Mouse (Mus musculus) testis, postnatal 10 days (tissue): Measurements from ENCODE around the gene Tsnax.

Experiments
- DNase-seq: peaks from one replicate; pipeline ENCODE4 v3.0.0; 2021; ENCODE audit warnings: low spot score

Gene Tsnax

GRCm38 (mm10) chr8:125012695-125013627 lies at the start of gene Tsnax:
Gene Tsnax (plus strand): TSS chr8:125012997.
- DNase-seq, result peak; percentile 92

- no peak for DNase-seq
These were observed 49.6 kb upstream of the Tsnax start for GRCm38 (mm10) chr8:124963246-124963645.

- no peak for DNase-seq
These were observed 47.8 kb upstream of the Tsnax start for GRCm38 (mm10) chr8:124964966-124965365.

GRCm38 (mm10) chr8:124970312-124970933 lies 42.4 kb upstream of the Tsnax start:
- no peak for DNase-seq

- DNase-seq, result no peak
These were observed 39.6 kb upstream of the Tsnax start for GRCm38 (mm10) chr8:124973221-124973620.

GRCm38 (mm10) chr8:124974254-124974653 lies 38.5 kb upstream of the Tsnax start:
- no peak for DNase-seq

- DNase-seq, result no peak
These were observed 36.6 kb upstream of the Tsnax start for GRCm38 (mm10) chr8:124976211-124976610.

- no peak for DNase-seq
These were observed 34.8 kb upstream of the Tsnax start for GRCm38 (mm10) chr8:124978026-124978425.

GRCm38 (mm10) chr8:124980036-124980435 lies 32.8 kb upstream of the Tsnax start:
- DNase-seq, result no peak

- DNase-seq, result no peak
These were observed 32.0 kb upstream of the Tsnax start for GRCm38 (mm10) chr8:124980828-124981227.

GRCm38 (mm10) chr8:124990923-124991667 lies 21.7 kb upstream of the Tsnax start:
- no peak for DNase-seq

GRCm38 (mm10) chr8:124991668-124991926 lies 21.2 kb upstream of the Tsnax start:
- no peak for DNase-seq

- no peak for DNase-seq
These were observed 17.0 kb upstream of the Tsnax start for GRCm38 (mm10) chr8:124995776-124996175.

- no peak for DNase-seq
These were observed 11.3 kb downstream of the Tsnax start for GRCm38 (mm10) chr8:125024085-125024484.

GRCm38 (mm10) chr8:125027211-125027610 lies 14.4 kb downstream of the Tsnax start:
- DNase-seq, result no peak

GRCm38 (mm10) chr8:125028841-125029240 lies 16.0 kb downstream of the Tsnax start:
- DNase-seq, result no peak

GRCm38 (mm10) chr8:125031276-125031675 lies 18.5 kb downstream of the Tsnax start:
- DNase-seq, result no peak

GRCm38 (mm10) chr8:125034669-125035068 lies 21.9 kb downstream of the Tsnax start:
- DNase-seq, result peak; percentile 93

GRCm38 (mm10) chr8:125037081-125037480 lies 24.3 kb downstream of the Tsnax start:
- no peak for DNase-seq

- DNase-seq, result no peak
These were observed 25.9 kb downstream of the Tsnax start for GRCm38 (mm10) chr8:125038731-125039130.

- no peak for DNase-seq
These were observed 28.0 kb downstream of the Tsnax start for GRCm38 (mm10) chr8:125040587-125041375.

- DNase-seq, result no peak
These were observed 28.7 kb downstream of the Tsnax start for GRCm38 (mm10) chr8:125041496-125041895.
